ENCODE assay signal across 15 mouse cellular contexts in the genomic region with DNA sequence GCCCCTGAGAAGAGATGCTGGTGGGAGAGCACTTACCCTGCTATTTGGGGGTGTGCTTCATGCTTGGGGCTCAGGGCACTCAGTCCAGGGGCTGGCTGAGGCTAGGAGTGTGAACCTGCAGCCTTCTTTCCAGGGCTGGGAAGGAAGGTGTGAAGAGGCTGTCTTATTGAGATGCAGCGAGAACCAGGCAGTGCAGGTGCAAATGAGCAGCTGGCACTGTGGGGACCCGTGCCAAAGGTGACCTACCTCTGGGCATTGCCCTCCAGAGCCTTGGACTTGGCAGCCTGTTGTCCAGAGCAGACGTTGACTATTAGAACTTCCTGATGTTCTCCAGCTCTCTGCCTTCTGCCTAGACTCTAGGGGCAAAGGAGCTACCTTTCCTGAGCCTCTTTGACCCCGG. TPM values are rescaled to one million over a fixed set of nuclear protein-coding genes. Genes with fewer than 3 reads are reported as not detected.
DNase-seq lines count a peak whose midpoint lies in the region; ATAC-seq and TF ChIP-seq lines count a peak whose summit lies in the region.
"Had no signal": no experiment of that assay in that cellular context is flagged by ENCODE, and none has a peak within 500 bp of the region (broad histone marks: within the 10 kb centered on the region; RNA-seq: fewer than 3 reads in every experiment).

No protein-coding gene starts in this region.

- H3K36me3 ChIP-seq in hindbrain, embryonic 10.5 days = peaks cover 20% of the 10 kb centered on the region
- no peaks in the 10 kb centered on the region for H3K36me3 ChIP-seq in hindbrain, embryonic 11.5 days (ENCODE audit: control insufficient read depth, insufficient read depth, low read length)
- peaks cover 12% of the 10 kb centered on the region for H3K36me3 ChIP-seq in forebrain, embryonic 13.5 days (ENCODE audit: poor library complexity, severe bottlenecking)
- peaks cover 19% of the 10 kb centered on the region for H3K36me3 ChIP-seq in midbrain, embryonic 10.5 days
- H3K36me3 ChIP-seq in kidney, embryonic 14.5 days (ENCODE audit: control insufficient read depth, insufficient read depth, low read length) = no peaks in the 10 kb centered on the region
- H3K36me3 ChIP-seq in intestine, embryonic 16.5 days (ENCODE audit: control insufficient read depth, insufficient read depth, low read length) = no peaks in the 10 kb centered on the region
- H3K36me3 ChIP-seq: heart, embryonic 12.5 days; limb, embryonic 13.5 days had no signal

- no peak for DNase-seq in hindbrain, embryonic 10.5 days (ENCODE audit: low spot score)
- DNase-seq in hindbrain, embryonic 11.5 days (ENCODE audit: low spot score) = no peak
- no peak for DNase-seq in midbrain, embryonic 10.5 days (ENCODE audit: low spot score)
- no peak for DNase-seq in layer of hippocampus, adult 8-10 months (ENCODE audit: low spot score in 2 of 2)
- DNase-seq: B cell, adult 2 months; gastrocnemius, postnatal 10 days; lung, adult 18-20 months; thymus, postnatal 14 days had no signal

- H3K9me3 ChIP-seq in hindbrain, embryonic 10.5 days = no peaks in the 10 kb centered on the region
- no peaks in the 10 kb centered on the region for H3K9me3 ChIP-seq in hindbrain, embryonic 11.5 days (ENCODE audit: control insufficient read depth, low read length)
- H3K9me3 ChIP-seq in forebrain, embryonic 13.5 days (replicated peaks) = no peaks in the 10 kb centered on the region
- no peaks in the 10 kb centered on the region for H3K9me3 ChIP-seq in midbrain, embryonic 10.5 days (replicated peaks)
- no peaks in the 10 kb centered on the region for H3K9me3 ChIP-seq in kidney, embryonic 14.5 days (ENCODE audit: control insufficient read depth, low read length)
- H3K9me3 ChIP-seq in intestine, embryonic 16.5 days (ENCODE audit: control insufficient read depth, low read length) = no peaks in the 10 kb centered on the region
- H3K9me3 ChIP-seq: heart, embryonic 12.5 days; limb, embryonic 13.5 days had no signal

- WGBS in hindbrain, embryonic 10.5 days = 32% methylated on average over 4 of the region's 4 CpGs
- 28% methylated on average over 4 of the region's 4 CpGs for WGBS in hindbrain, embryonic 11.5 days
- WGBS in forebrain, embryonic 13.5 days = 19% methylated on average over 4 of the region's 4 CpGs
- 25% methylated on average over 4 of the region's 4 CpGs for WGBS in midbrain, embryonic 10.5 days
- 36% methylated on average over 4 of the region's 4 CpGs for WGBS in olfactory bulb, adult 2 months
- WGBS in kidney, embryonic 14.5 days = 31% methylated on average over 4 of the region's 4 CpGs
- 29% methylated on average over 4 of the region's 4 CpGs for WGBS in intestine, embryonic 16.5 days

- peak overlapping the region; percentile 76; the same call in 1 of the 2 replicates for H3K27ac ChIP-seq in hindbrain, embryonic 10.5 days
- H3K27ac ChIP-seq in hindbrain, embryonic 11.5 days (ENCODE audit: low read depth, low read length) = no peak overlapping the region
- peak overlapping the region; percentile 78 for H3K27ac ChIP-seq in forebrain, embryonic 13.5 days
- peak overlapping the region; percentile 68 for H3K27ac ChIP-seq in midbrain, embryonic 10.5 days (replicated peaks)
- peak overlapping the region; percentile 35 for H3K27ac ChIP-seq in olfactory bulb, adult 2 months (ENCODE audit: insufficient read depth, low read depth, low read length)
- H3K27ac ChIP-seq in kidney, embryonic 14.5 days (ENCODE audit: low read depth, low read length) = no peak overlapping the region
- no peak overlapping the region for H3K27ac ChIP-seq in intestine, embryonic 16.5 days (ENCODE audit: low read length)
- H3K27ac ChIP-seq: limb, embryonic 13.5 days had no signal

- H3K4me3 ChIP-seq in hindbrain, embryonic 10.5 days = no peak overlapping the region
- H3K4me3 ChIP-seq in hindbrain, embryonic 11.5 days (ENCODE audit: low read depth, low read length) = no peak overlapping the region
- H3K4me3 ChIP-seq in forebrain, embryonic 13.5 days = no peak overlapping the region
- no peak overlapping the region for H3K4me3 ChIP-seq in midbrain, embryonic 10.5 days
- H3K4me3 ChIP-seq in olfactory bulb, adult 2 months (ENCODE audit: insufficient read depth, low read depth, low read length) = no peak overlapping the region
- no peak overlapping the region for H3K4me3 ChIP-seq in kidney, embryonic 14.5 days (ENCODE audit: low read length)
- H3K4me3 ChIP-seq in intestine, embryonic 16.5 days (ENCODE audit: low read length) = no peak overlapping the region
- H3K4me3 ChIP-seq: heart, embryonic 12.5 days; limb, embryonic 13.5 days had no signal

- TF ChIP-seq CTCF in olfactory bulb, adult 2 months (IDR thresholded peaks at IDR 0.05; ENCODE audit: insufficient read depth, low read depth, low read length) = no peak

- no peak for TF ChIP-seq POLR2A in olfactory bulb, adult 2 months (IDR thresholded peaks at IDR 0.05; ENCODE audit: insufficient read depth, low read depth, low read length)

- peaks cover 74% of the 10 kb centered on the region for H3K4me1 ChIP-seq in hindbrain, embryonic 10.5 days (replicated peaks)
- H3K4me1 ChIP-seq in hindbrain, embryonic 11.5 days (replicated peaks; ENCODE audit: control insufficient read depth, insufficient read depth, low read length) = peaks cover 17% of the 10 kb centered on the region
- peaks cover 78% of the 10 kb centered on the region for H3K4me1 ChIP-seq in forebrain, embryonic 13.5 days
- peaks cover 72% of the 10 kb centered on the region for H3K4me1 ChIP-seq in midbrain, embryonic 10.5 days
- peaks cover 82% of the 10 kb centered on the region for H3K4me1 ChIP-seq in olfactory bulb, adult 2 months (ENCODE audit: control insufficient read depth, insufficient read depth, low read length)
- no peaks in the 10 kb centered on the region for H3K4me1 ChIP-seq in kidney, embryonic 14.5 days (ENCODE audit: control insufficient read depth, insufficient read depth, low read length)
- no peaks in the 10 kb centered on the region for H3K4me1 ChIP-seq in intestine, embryonic 16.5 days (ENCODE audit: control insufficient read depth, insufficient read depth, low read length)

- no peaks in the 10 kb centered on the region for H3K27me3 ChIP-seq in hindbrain, embryonic 10.5 days (ENCODE audit: insufficient read depth, poor library complexity, severe bottlenecking)
- H3K27me3 ChIP-seq in hindbrain, embryonic 11.5 days (ENCODE audit: control insufficient read depth, insufficient read depth, low read length) = no peaks in the 10 kb centered on the region
- no peaks in the 10 kb centered on the region for H3K27me3 ChIP-seq in forebrain, embryonic 13.5 days
- H3K27me3 ChIP-seq in midbrain, embryonic 10.5 days (ENCODE audit: low read depth, poor library complexity, severe bottlenecking) = peaks cover 8% of the 10 kb centered on the region
- H3K27me3 ChIP-seq in kidney, embryonic 14.5 days (ENCODE audit: control insufficient read depth, insufficient read depth, low read length) = peaks cover 5% of the 10 kb centered on the region; the same call in 1 of the 2 replicates
- no peaks in the 10 kb centered on the region for H3K27me3 ChIP-seq in intestine, embryonic 16.5 days (replicated peaks; ENCODE audit: control insufficient read depth, insufficient read depth, low read length)

- H3K9ac ChIP-seq in hindbrain, embryonic 11.5 days (ENCODE audit: low read depth, low read length) = no peak overlapping the region
- 0 out of 2 replicates have a peak overlapping the region, but pooled peaks have one; percentile 23 for H3K9ac ChIP-seq in forebrain, embryonic 13.5 days
- H3K9ac ChIP-seq in kidney, embryonic 14.5 days (ENCODE audit: low read depth, low read length) = no peak overlapping the region
- H3K9ac ChIP-seq in intestine, embryonic 16.5 days (ENCODE audit: low read depth, low read length) = no peak overlapping the region
- H3K9ac ChIP-seq: heart, embryonic 12.5 days; limb, embryonic 13.5 days had no signal

- no peak for ATAC-seq in hindbrain, embryonic 11.5 days (ENCODE audit: low FRiP score)
- no peak for ATAC-seq in forebrain, embryonic 13.5 days
- no peak for ATAC-seq in kidney, embryonic 14.5 days (ENCODE audit: low FRiP score, low TSS enrichment)
- ATAC-seq in intestine, embryonic 16.5 days = no peak

- no peak overlapping the region for H3K4me2 ChIP-seq in hindbrain, embryonic 11.5 days (replicated peaks; ENCODE audit: low read depth, low read length)
- 0 out of 2 replicates have a peak overlapping the region, but pooled peaks have one; percentile 8 for H3K4me2 ChIP-seq in forebrain, embryonic 13.5 days
- H3K4me2 ChIP-seq in kidney, embryonic 14.5 days (replicated peaks; ENCODE audit: low read depth, low read length) = no peak overlapping the region
- no peak overlapping the region for H3K4me2 ChIP-seq in intestine, embryonic 16.5 days (ENCODE audit: low read depth, low read length)
- H3K4me2 ChIP-seq: heart, embryonic 12.5 days; limb, embryonic 13.5 days had no signal

RNA-seq across cellular contexts. Expression of a gene that starts 7.6 kb away (rescaled TPM):
- polyA plus RNA-seq in hindbrain, embryonic 10.5 days (2016; fragmentation: Nextera tagmentation; extraction: Ambion mirVana) = 6.8 and 6.9 TPM in 2 replicates
- polyA plus RNA-seq in hindbrain, embryonic 11.5 days (2014; fragmentation: Nextera tagmentation; extraction: Ambion mirVana) = 5.7 and 6.6 TPM in 2 replicates
- 9.4 and 11.8 TPM in 2 replicates for polyA plus RNA-seq in forebrain, embryonic 13.5 days (2015; fragmentation: Nextera tagmentation; extraction: Ambion mirVana)
- polyA plus RNA-seq in midbrain, embryonic 10.5 days (2016; fragmentation: Nextera tagmentation; extraction: Ambion mirVana) = 5.5 and 6.0 TPM in 2 replicates
- not detected in 2 replicates for polyA plus RNA-seq in olfactory bulb, adult 2 months (2012; ENCODE audit: insufficient read depth, insufficient read length, low replicate concordance, missing spikeins)
- total RNA-seq in layer of hippocampus, adult 8-10 months (2022) = 10 to 100 TPM; 23.7 to 33.5 (median 27.2) TPM
- 1.9 and 2.2 TPM in 2 replicates for polyA plus RNA-seq in kidney, embryonic 14.5 days (2014; fragmentation: Nextera tagmentation; extraction: Ambion mirVana)
- polyA plus RNA-seq in intestine, embryonic 16.5 days (2015; fragmentation: Nextera tagmentation; extraction: Ambion mirVana) = 4.1 and 4.2 TPM in 2 replicates
- total RNA-seq: MEL had no signal

Comparison
In these comparisons a context has a peak if more than half of its experiments do, and no peak if none do; other contexts are left out.
1. H3K27ac ChIP-seq: peak in hindbrain, embryonic 10.5 days (single experiment), forebrain, embryonic 13.5 days (single experiment), midbrain, embryonic 10.5 days (single experiment) and olfactory bulb, adult 2 months (single experiment); none in hindbrain, embryonic 11.5 days (single experiment), kidney, embryonic 14.5 days (single experiment) and intestine, embryonic 16.5 days (single experiment).